Mouse (Mus musculus): Measurements from ENCODE around the gene Snurf. TPM values are rescaled to one million over a fixed set of nuclear protein-coding genes. Genes with fewer than 3 reads are reported as not detected.

The Snurf gene
- polyA plus RNA-seq (2014; fragmentation: Nextera tagmentation; extraction: Ambion mirVana) = 84.2 and 136 TPM in 2 replicates

GRCm38 (mm10) chr7:60004606-60005330, at the start of gene Snurf, which contains the start of gene Gm38393:
Snurf (minus strand) TSS chr7:60005049.
Gm38393 (minus strand) TSS chr7:60005064.
- Histone ChIP-seq H3K4me3 (ENCODE audit: low read depth, low read length) (peak within 1 kb of the TSS; percentile 56), H3K9me3 (ENCODE audit: control insufficient read depth, low read length) (peaks cover 8% of the 10 kb centered on the region; the same call in 1 of the 2 replicates), H3K27ac (ENCODE audit: low read depth, low read length) (peak within 1 kb of the TSS; percentile 76), H3K4me2 (ENCODE audit: low read depth, low read length, severe bottlenecking) (peak within 1 kb of the TSS; percentile 49), H3K9ac (ENCODE audit: low read length) (peak within 1 kb of the TSS; percentile 60), H3K36me3 (ENCODE audit: control insufficient read depth, insufficient read depth, low read length) (no peaks in the 10 kb centered on the region), H3K27me3 (ENCODE audit: control insufficient read depth, insufficient read depth, low read length) (no peaks in the 10 kb centered on the region), H3K4me1 (replicated peaks; ENCODE audit: control insufficient read depth, insufficient read depth, low read length) (no peaks in the 10 kb centered on the region)
- 43% methylated on average over 30 of the region's 30 CpGs for WGBS
- ATAC-seq (replicated peaks; ENCODE audit: low FRiP score) (peak; percentile 64), DNase-seq (ENCODE audit: low spot score) (peak; percentile 79)

GRCm38 (mm10) chr7:60047481-60048201, 42.8 kb upstream of the Snurf start:
- no peak overlapping the region for H3K4me2 ChIP-seq (ENCODE audit: low read depth, low read length, severe bottlenecking)
- no peaks in the 10 kb centered on the region for H3K4me1 ChIP-seq (replicated peaks; ENCODE audit: control insufficient read depth, insufficient read depth, low read length)
- H3K36me3 ChIP-seq (ENCODE audit: control insufficient read depth, insufficient read depth, low read length) = no peaks in the 10 kb centered on the region
- 76% methylated on average over 6 of the region's 6 CpGs for WGBS
- ATAC-seq (replicated peaks; ENCODE audit: low FRiP score) (no peak), DNase-seq (ENCODE audit: low spot score) (no peak)
- H3K27ac ChIP-seq (ENCODE audit: low read depth, low read length) = no peak overlapping the region
- no peaks in the 10 kb centered on the region for H3K9me3 ChIP-seq (ENCODE audit: control insufficient read depth, low read length)
- H3K9ac ChIP-seq (ENCODE audit: low read length) = no peak overlapping the region
- H3K4me3 ChIP-seq (ENCODE audit: low read depth, low read length) = no peak overlapping the region
- H3K27me3 ChIP-seq (ENCODE audit: control insufficient read depth, insufficient read depth, low read length) = no peaks in the 10 kb centered on the region

- H3K9ac ChIP-seq (ENCODE audit: low read length) = no peak overlapping the region
- ATAC-seq (replicated peaks; ENCODE audit: low FRiP score) = no peak
- no peaks in the 10 kb centered on the region for H3K27me3 ChIP-seq (ENCODE audit: control insufficient read depth, insufficient read depth, low read length)
- H3K9me3 ChIP-seq (ENCODE audit: control insufficient read depth, low read length) = no peaks in the 10 kb centered on the region; the same call in 1 of the 2 replicates
- H3K4me1 ChIP-seq (replicated peaks; ENCODE audit: control insufficient read depth, insufficient read depth, low read length) = no peaks in the 10 kb centered on the region
- no peaks in the 10 kb centered on the region for H3K36me3 ChIP-seq (ENCODE audit: control insufficient read depth, insufficient read depth, low read length)
- H3K27ac ChIP-seq (ENCODE audit: low read depth, low read length) = no peak overlapping the region
- DNase-seq (ENCODE audit: low spot score) = no peak
- H3K4me3 ChIP-seq (ENCODE audit: low read depth, low read length) = no peak overlapping the region
- H3K4me2 ChIP-seq (ENCODE audit: low read depth, low read length, severe bottlenecking) = no peak overlapping the region
- 69% methylated on average over 3 of the region's 3 CpGs for WGBS
Measured at GRCm38 (mm10) chr7:60013186-60013585, 8.3 kb upstream of the Snurf start.

- peaks cover 8% of the 10 kb centered on the region; the same call in 1 of the 2 replicates for H3K9me3 ChIP-seq (ENCODE audit: control insufficient read depth, low read length)
- no peaks in the 10 kb centered on the region for H3K4me1 ChIP-seq (replicated peaks; ENCODE audit: control insufficient read depth, insufficient read depth, low read length)
- 39% methylated on average over 3 of the region's 3 CpGs for WGBS
- H3K36me3 ChIP-seq (ENCODE audit: control insufficient read depth, insufficient read depth, low read length) = no peaks in the 10 kb centered on the region
- DNase-seq (ENCODE audit: low spot score) (no peak), ATAC-seq (replicated peaks; ENCODE audit: low FRiP score) (no peak)
- no peak overlapping the region for H3K4me3 ChIP-seq (ENCODE audit: low read depth, low read length)
- no peak overlapping the region for H3K4me2 ChIP-seq (ENCODE audit: low read depth, low read length, severe bottlenecking)
- no peak overlapping the region for H3K9ac ChIP-seq (ENCODE audit: low read length)
- H3K27me3 ChIP-seq (ENCODE audit: control insufficient read depth, insufficient read depth, low read length) = no peaks in the 10 kb centered on the region
- H3K27ac ChIP-seq (ENCODE audit: low read depth, low read length) = no peak overlapping the region
Measured at GRCm38 (mm10) chr7:60007727-60008360, 3.0 kb upstream of the Snurf start.

DNA sequence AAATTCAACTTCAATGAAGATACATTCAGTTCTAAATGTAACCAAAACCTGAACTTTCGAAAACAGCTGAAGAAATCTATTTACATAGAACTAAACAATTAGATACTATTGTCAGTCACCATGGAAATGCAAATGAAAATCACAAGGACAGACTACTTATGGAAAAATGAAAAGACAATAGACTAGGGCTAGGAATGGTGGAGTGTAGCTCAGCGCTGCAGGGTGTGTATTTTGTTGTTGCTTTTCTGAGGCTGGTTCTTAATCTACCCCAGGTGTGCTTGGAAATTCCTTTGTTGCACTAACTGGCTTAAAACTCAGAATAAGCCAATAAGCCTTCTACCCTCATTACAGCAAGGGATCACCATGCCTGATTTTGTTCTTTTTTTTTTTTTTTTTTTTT, 1.4 kb upstream of the Snurf start:
- no peak overlapping the region for H3K4me2 ChIP-seq (ENCODE audit: low read depth, low read length, severe bottlenecking)
- no peak overlapping the region for H3K9ac ChIP-seq (ENCODE audit: low read length)
- no peaks in the 10 kb centered on the region for H3K27me3 ChIP-seq (ENCODE audit: control insufficient read depth, insufficient read depth, low read length)
- no peaks in the 10 kb centered on the region for H3K4me1 ChIP-seq (replicated peaks; ENCODE audit: control insufficient read depth, insufficient read depth, low read length)
- no peak overlapping the region for H3K4me3 ChIP-seq (ENCODE audit: low read depth, low read length)
- ATAC-seq (replicated peaks; ENCODE audit: low FRiP score) (no peak), DNase-seq (ENCODE audit: low spot score) (no peak)
- no peaks in the 10 kb centered on the region for H3K36me3 ChIP-seq (ENCODE audit: control insufficient read depth, insufficient read depth, low read length)
- 43% methylated on average over 2 of the region's 2 CpGs for WGBS
- no peak overlapping the region for H3K27ac ChIP-seq (ENCODE audit: low read depth, low read length)
- peaks cover 8% of the 10 kb centered on the region; the same call in 1 of the 2 replicates for H3K9me3 ChIP-seq (ENCODE audit: control insufficient read depth, low read length)

DNA sequence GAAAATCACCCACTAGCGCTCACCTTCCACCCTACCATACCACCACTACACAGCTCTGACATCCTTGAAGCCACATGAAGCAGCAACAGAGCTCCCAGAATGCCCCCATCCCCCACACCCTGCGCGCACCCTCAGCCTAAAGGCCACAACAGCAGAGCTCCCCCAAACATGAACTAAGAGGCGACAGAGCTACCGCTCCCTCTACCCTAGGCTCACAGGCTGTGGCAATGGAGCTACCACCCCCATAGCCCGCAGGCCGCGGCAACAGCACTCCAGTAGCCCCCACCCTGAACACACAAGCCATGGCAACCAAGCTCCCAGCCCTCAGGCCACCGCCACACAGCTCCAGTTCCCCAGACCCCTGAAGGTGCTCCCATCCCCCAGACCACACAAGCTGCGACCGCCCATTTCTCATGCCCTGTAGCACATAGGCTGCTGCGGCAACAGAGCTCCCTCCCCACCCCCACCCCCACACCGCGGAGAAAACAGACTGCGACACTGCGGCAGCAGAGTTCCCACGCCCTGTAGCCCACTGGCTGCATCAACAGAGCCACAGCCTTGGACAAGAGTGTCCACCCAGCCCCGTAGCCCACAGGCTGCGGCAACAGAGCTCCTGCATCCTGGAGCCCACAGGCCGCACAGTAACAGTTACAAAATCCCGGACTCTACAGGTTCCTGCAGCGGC, 786 bp downstream of the Snurf start:
- H3K27ac ChIP-seq (ENCODE audit: low read depth, low read length) = peak overlapping the region; percentile 76
- DNase-seq (ENCODE audit: low spot score) = peak; percentile 86
- H3K9me3 ChIP-seq (ENCODE audit: control insufficient read depth, low read length) = peaks cover 8% of the 10 kb centered on the region; the same call in 1 of the 2 replicates
- no peaks in the 10 kb centered on the region for H3K4me1 ChIP-seq (replicated peaks; ENCODE audit: control insufficient read depth, insufficient read depth, low read length)
- peak overlapping the region; percentile 56 for H3K4me3 ChIP-seq (ENCODE audit: low read depth, low read length)
- peak; percentile 92 for ATAC-seq (replicated peaks; ENCODE audit: low FRiP score)
- 51% methylated on average over 22 of the region's 22 CpGs for WGBS
- H3K27me3 ChIP-seq (ENCODE audit: control insufficient read depth, insufficient read depth, low read length) = no peaks in the 10 kb centered on the region
- peak overlapping the region; percentile 49 for H3K4me2 ChIP-seq (ENCODE audit: low read depth, low read length, severe bottlenecking)
- H3K9ac ChIP-seq (ENCODE audit: low read length) = peak overlapping the region; percentile 60
- no peaks in the 10 kb centered on the region for H3K36me3 ChIP-seq (ENCODE audit: control insufficient read depth, insufficient read depth, low read length)

GRCm38 (mm10) chr7:60003006-60003865, 1.6 kb downstream of the Snurf start:
- Histone ChIP-seq H3K27ac (ENCODE audit: low read depth, low read length) (peak overlapping the region; percentile 76), H3K9me3 (ENCODE audit: control insufficient read depth, low read length) (peaks cover 8% of the 10 kb centered on the region; the same call in 1 of the 2 replicates), H3K9ac (ENCODE audit: low read length) (peak overlapping the region; percentile 60), H3K4me3 (ENCODE audit: low read depth, low read length) (peak overlapping the region; percentile 56), H3K4me1 (replicated peaks; ENCODE audit: control insufficient read depth, insufficient read depth, low read length) (no peaks in the 10 kb centered on the region), H3K27me3 (ENCODE audit: control insufficient read depth, insufficient read depth, low read length) (no peaks in the 10 kb centered on the region), H3K36me3 (ENCODE audit: control insufficient read depth, insufficient read depth, low read length) (no peaks in the 10 kb centered on the region), H3K4me2 (ENCODE audit: low read depth, low read length, severe bottlenecking) (peak overlapping the region; percentile 49)
- WGBS = 60% methylated on average over 12 of the region's 12 CpGs
- peak; percentile 65 for DNase-seq (ENCODE audit: low spot score)
- peak; percentile 68 for ATAC-seq (replicated peaks; ENCODE audit: low FRiP score)
